Mouse (Mus musculus): ENCODE measurements around the gene Acvrl1. TPM values are rescaled to one million over a fixed set of nuclear protein-coding genes. Genes with fewer than 3 reads are reported as not detected.

Acvrl1 gene
- polyA plus RNA-seq, 1 experiment, result 7.9 TPM

DNA sequence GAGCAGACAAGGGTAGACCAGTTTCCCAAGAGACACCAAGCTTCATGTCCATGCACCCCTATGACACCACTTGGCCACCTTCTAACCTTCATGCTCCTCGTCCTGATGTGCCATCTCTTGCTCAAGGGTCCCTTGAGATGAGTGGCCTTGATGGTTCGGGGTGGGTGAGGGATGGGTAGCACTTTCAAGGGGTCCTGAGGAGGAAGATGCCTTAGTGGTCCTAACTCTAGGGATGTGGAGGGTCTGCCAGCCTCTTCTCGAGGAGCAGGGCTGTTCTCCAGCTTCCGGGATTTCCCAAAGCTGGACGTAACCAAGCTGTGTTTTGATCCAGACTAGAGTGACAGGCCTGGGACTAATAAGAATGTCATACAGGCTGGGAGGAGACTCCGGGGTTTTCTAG is 2.8 kb upstream of the Acvrl1 start:
- TF ChIP-seq FLI1 (IDR thresholded peaks at IDR 0.05; ENCODE audit: low read length), result no peak
- TF ChIP-seq GATA1 (IDR thresholded peaks at IDR 0.05; ENCODE audit: borderline replicate concordance, low read length), result no peak
- H3K9me3 ChIP-seq, result peaks cover 19% of the 10 kb centered on the region
- no peak overlapping the region for H3K4me3 ChIP-seq (replicated peaks)

DNA sequence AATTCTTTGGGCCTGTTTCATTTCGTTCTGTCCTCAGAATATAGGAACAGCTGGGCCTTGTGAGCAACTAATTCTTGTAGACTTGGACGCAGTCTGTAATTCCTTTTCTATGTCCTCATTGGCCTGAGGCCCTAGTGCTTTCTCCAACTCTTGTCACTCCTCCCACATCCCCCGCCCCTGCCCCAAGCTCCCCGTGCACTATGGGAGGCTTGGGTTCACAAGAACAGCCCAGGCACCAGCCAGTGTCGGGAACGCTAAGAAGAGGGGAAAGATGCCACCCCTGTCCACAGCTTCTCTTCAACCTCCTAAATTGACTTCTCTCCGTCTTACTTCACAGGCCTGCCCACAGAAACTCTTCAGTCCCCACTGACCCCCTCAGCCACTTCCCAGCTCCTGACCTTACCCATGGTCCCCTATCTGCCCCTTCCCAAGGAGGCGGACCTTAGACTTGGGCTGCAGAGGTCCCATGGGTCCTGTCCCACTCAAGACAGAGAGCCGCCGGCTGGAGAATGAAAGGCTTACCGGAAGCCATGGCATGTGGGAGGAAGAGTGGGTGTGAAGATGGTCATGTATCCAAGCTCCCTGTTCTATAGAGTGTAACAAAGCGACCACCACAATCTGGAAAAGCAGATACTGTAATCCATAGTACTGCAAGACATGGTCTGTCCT is 1.3 kb upstream of the Acvrl1 start:
- Histone ChIP-seq H3K4me3 (replicated peaks) (no peak overlapping the region), H3K9me3 (peaks cover 15% of the 10 kb centered on the region), H3K4me1 (peaks cover 87% of the 10 kb centered on the region), H3K27me3 (replicated peaks) (peaks cover 65% of the 10 kb centered on the region), H3K36me3 (replicated peaks; ENCODE audit: low read length) (peaks cover 7% of the 10 kb centered on the region)
- TF ChIP-seq GATA1 (IDR thresholded peaks at IDR 0.05; ENCODE audit: borderline replicate concordance, low read length), result no peak

More for the DNA sequence above, 2.8 kb upstream of the Acvrl1 start:
- peaks cover 90% of the 10 kb centered on the region for H3K4me1 ChIP-seq
- H3K27me3 ChIP-seq (replicated peaks), result peaks cover 58% of the 10 kb centered on the region
- peaks cover 7% of the 10 kb centered on the region for H3K36me3 ChIP-seq (replicated peaks; ENCODE audit: low read length)

DNA sequence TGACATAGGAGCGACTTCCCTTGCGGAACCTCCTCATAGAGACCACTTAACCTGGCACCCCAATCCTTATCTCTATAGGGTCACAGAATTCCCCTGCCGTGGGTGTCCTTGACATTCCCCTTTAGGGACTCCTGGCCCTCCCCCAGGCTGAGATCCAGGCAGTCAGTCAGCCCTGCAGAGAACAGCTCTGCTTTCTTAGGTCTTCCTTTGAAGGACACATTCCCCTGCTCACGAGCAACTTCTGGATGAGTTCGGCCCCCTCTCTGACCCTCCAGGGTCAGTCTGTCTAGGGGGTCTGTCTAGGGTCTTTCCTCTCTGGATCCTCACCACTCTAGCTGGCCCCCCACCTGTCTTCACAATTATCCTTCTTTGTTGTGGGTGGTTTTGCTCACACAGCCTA is 1.1 kb downstream of the Acvrl1 start:
- Histone ChIP-seq H3K36me3 (replicated peaks; ENCODE audit: low read length) (peaks cover 7% of the 10 kb centered on the region), H3K4me1 (peaks cover 87% of the 10 kb centered on the region), H3K9me3 (peaks cover 11% of the 10 kb centered on the region), H3K4me3 (replicated peaks) (peak overlapping the region; percentile 89), H3K27me3 (replicated peaks) (peaks cover 86% of the 10 kb centered on the region)
- TF ChIP-seq FLI1 (IDR thresholded peaks at IDR 0.05; ENCODE audit: low read length) (no peak), GATA1 (IDR thresholded peaks at IDR 0.05; ENCODE audit: borderline replicate concordance, low read length) (no peak)

DNA sequence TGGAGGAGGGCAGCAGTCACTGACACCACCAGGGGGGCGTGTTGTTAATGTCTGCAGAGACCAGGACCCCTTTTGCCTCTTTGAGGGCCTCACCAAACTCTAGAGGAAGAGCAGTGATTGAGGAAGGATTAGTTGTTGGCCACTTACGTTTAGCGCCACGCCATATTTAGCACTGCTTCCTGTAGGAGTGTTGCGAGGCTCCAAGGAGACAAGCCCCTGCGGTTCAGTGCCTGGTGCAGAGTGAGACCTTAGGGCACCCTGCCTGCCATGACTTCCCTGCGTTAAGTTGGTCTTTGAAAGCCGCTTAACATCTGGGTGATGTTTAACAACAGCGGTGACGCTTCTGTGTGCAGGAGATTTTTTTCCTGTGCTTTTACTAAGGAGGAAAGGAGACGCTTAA is 3.2 kb downstream of the Acvrl1 start:
- H3K9me3 ChIP-seq, result no peaks in the 10 kb centered on the region

DNA sequence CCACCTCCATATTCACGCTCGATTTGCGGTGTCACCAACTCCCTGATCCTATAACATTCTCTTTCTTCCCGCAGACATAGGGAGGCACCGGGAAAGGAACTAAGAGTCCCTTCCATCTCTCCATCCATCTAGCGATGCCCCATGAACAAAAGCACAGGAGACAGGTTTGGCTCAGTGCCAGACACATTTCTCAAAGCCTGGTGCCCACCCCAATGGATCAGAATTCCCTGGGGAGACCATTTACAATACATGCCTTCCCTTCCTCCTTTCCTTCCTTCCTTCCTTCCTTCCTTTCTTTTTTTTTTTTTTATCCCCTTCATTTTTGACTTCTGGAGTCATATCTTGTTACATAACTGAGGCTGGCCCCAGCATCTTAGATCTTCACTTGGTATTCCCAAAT is 3.7 kb downstream of the Acvrl1 start:
- peaks cover 84% of the 10 kb centered on the region for H3K4me1 ChIP-seq
- peaks cover 90% of the 10 kb centered on the region for H3K27me3 ChIP-seq (replicated peaks)
- peaks cover 6% of the 10 kb centered on the region for H3K36me3 ChIP-seq (replicated peaks; ENCODE audit: low read length)
- H3K4me3 ChIP-seq (replicated peaks), result no peak overlapping the region
- TF ChIP-seq GATA1 (IDR thresholded peaks at IDR 0.05; ENCODE audit: borderline replicate concordance, low read length), result no peak
- no peak for TF ChIP-seq FLI1 (IDR thresholded peaks at IDR 0.05; ENCODE audit: low read length)
- H3K9me3 ChIP-seq, result no peaks in the 10 kb centered on the region

More for the DNA sequence above, 3.2 kb downstream of the Acvrl1 start:
- Histone ChIP-seq H3K4me1 (peaks cover 90% of the 10 kb centered on the region), H3K36me3 (replicated peaks; ENCODE audit: low read length) (peaks cover 5% of the 10 kb centered on the region), H3K27me3 (replicated peaks) (peaks cover 92% of the 10 kb centered on the region), H3K4me3 (replicated peaks) (no peak overlapping the region)
- TF ChIP-seq FLI1 (IDR thresholded peaks at IDR 0.05; ENCODE audit: low read length) (no peak), GATA1 (IDR thresholded peaks at IDR 0.05; ENCODE audit: borderline replicate concordance, low read length) (no peak)

DNA sequence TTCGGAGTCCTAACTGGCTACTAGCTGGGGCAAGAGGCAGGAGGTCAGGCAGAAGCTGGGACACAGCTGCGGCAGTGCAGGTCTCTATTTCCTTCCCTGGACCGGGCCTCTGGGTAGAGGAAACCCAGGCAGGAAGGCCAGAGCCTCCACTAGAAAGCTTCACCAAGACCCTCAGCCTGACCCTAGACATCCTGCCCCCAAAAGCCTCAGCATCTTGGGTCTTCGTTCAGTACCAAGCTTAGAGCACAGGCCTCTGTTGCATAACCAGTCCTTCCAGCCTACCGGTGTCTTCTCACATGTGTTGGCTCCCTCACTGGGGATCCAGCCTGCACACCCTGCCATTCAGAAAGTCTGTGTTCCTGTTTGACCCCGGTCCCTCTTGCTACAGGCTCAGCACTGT is 4.4 kb downstream of the Acvrl1 start:
- H3K27me3 ChIP-seq (replicated peaks), result peaks cover 88% of the 10 kb centered on the region
- H3K36me3 ChIP-seq (replicated peaks; ENCODE audit: low read length), result peaks cover 10% of the 10 kb centered on the region
- H3K4me1 ChIP-seq, result peaks cover 81% of the 10 kb centered on the region
- no peaks in the 10 kb centered on the region for H3K9me3 ChIP-seq
- TF ChIP-seq FLI1 (IDR thresholded peaks at IDR 0.05; ENCODE audit: low read length) (no peak), GATA1 (IDR thresholded peaks at IDR 0.05; ENCODE audit: borderline replicate concordance, low read length) (no peak)
- H3K4me3 ChIP-seq (replicated peaks), result no peak overlapping the region

DNA sequence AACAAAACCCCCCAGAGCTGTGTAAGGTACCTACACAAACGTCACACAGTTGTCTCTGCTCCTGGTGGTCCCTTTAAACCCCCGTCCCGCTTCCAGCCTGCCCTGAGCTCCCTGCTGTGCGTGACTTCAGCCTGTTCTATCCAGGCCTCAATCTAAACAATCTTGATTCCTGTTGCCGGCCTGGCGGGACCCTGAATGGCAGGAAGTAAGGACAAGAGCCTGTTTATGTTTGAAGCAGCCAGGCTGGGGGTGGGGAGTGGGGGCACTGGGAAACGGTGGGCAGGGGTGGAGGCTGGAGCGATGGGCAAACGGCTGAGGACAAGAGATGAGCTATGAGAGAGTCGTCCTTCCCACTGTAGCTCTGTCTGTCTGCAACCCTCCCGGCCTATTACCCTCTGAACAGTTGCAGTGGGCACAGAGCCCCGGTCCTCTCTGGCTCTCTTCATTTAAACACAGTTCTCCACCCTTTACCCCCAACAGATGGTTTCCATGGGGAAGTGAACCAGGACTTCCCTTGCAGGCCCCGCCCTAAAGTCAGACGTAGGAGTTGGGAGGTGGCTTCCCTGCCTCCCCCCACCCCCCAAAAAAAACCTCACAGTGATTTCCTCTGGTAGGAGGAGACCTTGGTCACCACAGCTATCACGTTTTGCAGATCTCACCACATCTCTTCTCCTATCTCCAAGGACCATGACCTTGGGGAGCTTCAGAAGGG is 5.8 kb downstream of the Acvrl1 start:
- H3K27me3 ChIP-seq (replicated peaks), result peaks cover 74% of the 10 kb centered on the region
- no peak for TF ChIP-seq FLI1 (IDR thresholded peaks at IDR 0.05; ENCODE audit: low read length)
- TF ChIP-seq GATA1 (IDR thresholded peaks at IDR 0.05; ENCODE audit: borderline replicate concordance, low read length), result no peak
- no peaks in the 10 kb centered on the region for H3K9me3 ChIP-seq
- peaks cover 73% of the 10 kb centered on the region for H3K4me1 ChIP-seq
- H3K4me3 ChIP-seq (replicated peaks), result peak overlapping the region; percentile 78
- peaks cover 10% of the 10 kb centered on the region for H3K36me3 ChIP-seq (replicated peaks; ENCODE audit: low read length)

DNA sequence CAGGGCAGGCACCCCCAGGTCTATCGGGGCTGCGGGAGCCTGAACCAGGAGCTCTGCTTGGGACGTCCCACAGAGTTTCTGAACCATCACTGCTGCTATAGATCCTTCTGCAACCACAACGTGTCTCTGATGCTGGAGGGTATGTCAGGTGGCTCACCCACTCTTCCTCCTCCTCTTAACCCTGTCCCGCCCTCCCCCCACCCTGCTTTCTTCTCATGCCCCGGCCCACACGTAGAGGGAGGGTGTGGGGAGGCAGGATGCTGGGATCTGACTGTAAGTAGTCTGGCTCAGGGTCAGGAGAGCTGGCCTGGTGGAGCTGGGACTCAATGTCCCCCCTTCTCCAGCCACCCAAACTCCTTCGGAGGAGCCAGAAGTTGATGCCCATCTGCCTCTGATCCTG is 7.1 kb downstream of the Acvrl1 start:
- Histone ChIP-seq H3K4me3 (replicated peaks) (peak overlapping the region; percentile 9), H3K27me3 (replicated peaks) (peaks cover 63% of the 10 kb centered on the region), H3K9me3 (no peaks in the 10 kb centered on the region), H3K36me3 (replicated peaks; ENCODE audit: low read length) (peaks cover 12% of the 10 kb centered on the region), H3K4me1 (peaks cover 76% of the 10 kb centered on the region)
- no peak for TF ChIP-seq FLI1 (IDR thresholded peaks at IDR 0.05; ENCODE audit: low read length)
- TF ChIP-seq GATA1 (IDR thresholded peaks at IDR 0.05; ENCODE audit: borderline replicate concordance, low read length), result no peak

DNA sequence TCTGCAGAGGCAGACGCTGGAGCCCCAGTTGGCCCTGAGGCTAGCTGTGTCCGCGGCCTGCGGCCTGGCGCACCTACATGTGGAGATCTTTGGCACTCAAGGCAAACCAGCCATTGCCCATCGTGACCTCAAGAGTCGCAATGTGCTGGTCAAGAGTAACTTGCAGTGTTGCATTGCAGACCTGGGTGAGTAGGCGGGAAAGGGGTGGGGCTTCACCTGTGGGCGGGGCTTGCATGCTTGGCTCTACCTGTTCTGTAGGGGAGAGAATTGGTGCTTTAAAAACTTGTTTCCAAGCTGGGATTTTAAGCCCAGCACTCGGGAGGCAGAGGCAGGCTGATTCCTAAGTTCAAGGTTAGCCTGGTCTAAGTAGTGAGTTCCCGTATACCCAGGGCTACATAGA is 9.1 kb downstream of the Acvrl1 start:
- H3K36me3 ChIP-seq (replicated peaks; ENCODE audit: low read length), result peaks cover 12% of the 10 kb centered on the region
- no peak overlapping the region for H3K4me3 ChIP-seq (replicated peaks)
- H3K9me3 ChIP-seq, result no peaks in the 10 kb centered on the region
- peaks cover 44% of the 10 kb centered on the region for H3K27me3 ChIP-seq (replicated peaks)
- peaks cover 78% of the 10 kb centered on the region for H3K4me1 ChIP-seq
- TF ChIP-seq FLI1 (IDR thresholded peaks at IDR 0.05; ENCODE audit: low read length), result no peak
- TF ChIP-seq GATA1 (IDR thresholded peaks at IDR 0.05; ENCODE audit: borderline replicate concordance, low read length), result no peak

DNA sequence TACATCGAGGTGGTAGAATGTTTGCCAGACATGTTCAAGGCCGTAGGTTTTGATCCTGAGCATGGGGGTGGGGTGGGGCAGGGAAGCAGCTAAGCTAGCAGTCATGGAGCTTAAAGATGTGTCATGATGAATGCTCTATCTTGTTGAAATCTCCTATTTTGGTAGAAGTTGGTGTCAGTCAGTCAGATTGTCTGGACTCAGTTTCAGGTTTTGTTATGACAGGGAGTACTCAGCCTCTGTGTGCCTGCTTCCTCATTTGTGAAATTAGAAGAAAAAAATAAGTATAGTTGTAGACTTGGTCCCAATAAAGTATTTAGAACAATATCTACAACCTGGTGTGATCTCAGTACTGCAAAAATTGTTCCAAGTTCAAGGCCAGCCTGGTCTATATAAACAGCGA is 10.4 kb downstream of the Acvrl1 start:
- peaks cover 21% of the 10 kb centered on the region for H3K36me3 ChIP-seq (replicated peaks; ENCODE audit: low read length)
- no peak overlapping the region for H3K4me3 ChIP-seq (replicated peaks)
- TF ChIP-seq FLI1 (IDR thresholded peaks at IDR 0.05; ENCODE audit: low read length) (no peak), GATA1 (IDR thresholded peaks at IDR 0.05; ENCODE audit: borderline replicate concordance, low read length) (no peak)
- H3K27me3 ChIP-seq (replicated peaks), result peaks cover 33% of the 10 kb centered on the region
- H3K4me1 ChIP-seq, result peaks cover 78% of the 10 kb centered on the region
- H3K9me3 ChIP-seq, result no peaks in the 10 kb centered on the region

Data from megakaryocyte, embryonic 14.5 days (primary cell).